Mouse (Mus musculus) E14TG2a.4 (cell line): ENCODE measurements around the gene Nfat5.

Experiments used
- CTCF ChIP-seq: conservative IDR thresholded peaks from 2 replicates; pipeline ENCODE4 v1.5.1; 2014; ENCODE audit warnings: low read length
- NANOG ChIP-seq: IDR thresholded peaks from 2 replicates; pipeline ENCODE4 v1.6.1; 2014; ENCODE audit warnings: borderline replicate concordance, low read length, mixed read lengths
- POU5F1 ChIP-seq: IDR thresholded peaks from 2 replicates; pipeline ENCODE4 v1.6.1; 2014; ENCODE audit warnings: low read length, borderline replicate concordance

- TF ChIP-seq CTCF (no peak), POU5F1 (no peak), NANOG (no peak)
Observed at GRCm38 (mm10) chr8:107286686-107287085, 6.6 kb upstream of the Nfat5 start.
